7 mouse cellular contexts compared by ENCODE assay signal in genomic region chr9:106447951-106448350, GRCm38 (mm10). TPM values are rescaled to one million over a fixed set of nuclear protein-coding genes. Genes with fewer than 3 reads are reported as not detected.
DNase-seq lines count a peak whose midpoint lies in the region; ATAC-seq and TF ChIP-seq lines count a peak whose summit lies in the region.

No protein-coding gene starts in this region.

- no peak for DNase-seq in lung, embryonic 14.5 days
- no peak for DNase-seq in lung, adult 18-20 months
- DNase-seq in limb, embryonic 10.5 days (ENCODE audit: low spot score): no peak
- DNase-seq in thymus, postnatal 25 days: no peak
- no peak for DNase-seq in embryo, embryonic 10.5 days (ENCODE audit: low spot score)

- no peak overlapping the region; the same call in 1 of the 2 replicates for H3K9ac ChIP-seq in lung, embryonic 14.5 days
- peak overlapping the region; percentile 64; the same call in 1 of the 2 replicates for H3K9ac ChIP-seq in forebrain, embryonic 12.5 days

- H3K4me3 ChIP-seq in lung, embryonic 14.5 days (ENCODE audit: low read depth, low read length): peak overlapping the region; percentile 54
- peak overlapping the region; percentile 49 for H3K4me3 ChIP-seq in forebrain, embryonic 12.5 days (replicated peaks)
- peak overlapping the region; percentile 54 for H3K4me3 ChIP-seq in limb, embryonic 10.5 days
- peak overlapping the region; percentile 74 for H3K4me3 ChIP-seq in small intestine, adult 2 months (ENCODE audit: low read depth, low read length)

- no peaks in the 10 kb centered on the region for H3K9me3 ChIP-seq in lung, embryonic 14.5 days (ENCODE audit: low read depth, low read length)
- no peaks in the 10 kb centered on the region for H3K9me3 ChIP-seq in forebrain, embryonic 12.5 days
- no peaks in the 10 kb centered on the region for H3K9me3 ChIP-seq in limb, embryonic 10.5 days (replicated peaks)

- H3K4me2 ChIP-seq in lung, embryonic 14.5 days: peak overlapping the region; percentile 89
- peak overlapping the region; percentile 74 for H3K4me2 ChIP-seq in forebrain, embryonic 12.5 days

- 0 out of 2 replicates have a peak, but pooled peaks cover 3% of the 10 kb centered on the region for H3K36me3 ChIP-seq in lung, embryonic 14.5 days (ENCODE audit: insufficient read depth)
- H3K36me3 ChIP-seq in forebrain, embryonic 12.5 days (replicated peaks): no peaks in the 10 kb centered on the region
- 0 out of 2 replicates have a peak, but pooled peaks cover 3% of the 10 kb centered on the region for H3K36me3 ChIP-seq in limb, embryonic 10.5 days
- no peaks in the 10 kb centered on the region for H3K36me3 ChIP-seq in small intestine, adult 2 months (ENCODE audit: control insufficient read depth, insufficient read depth, low read length)

- no peak for TF ChIP-seq CTCF in lung, embryonic 14.5 days (IDR thresholded peaks at IDR 0.05; ENCODE audit: low read depth)
- no peak for TF ChIP-seq CTCF in small intestine, adult 2 months (IDR thresholded peaks at IDR 0.05; ENCODE audit: extremely low read depth, insufficient read length, insufficient replicate concordance, low read depth, low read length)

- no peaks in the 10 kb centered on the region for H3K27me3 ChIP-seq in lung, embryonic 14.5 days (ENCODE audit: insufficient read depth, low read length)
- H3K27me3 ChIP-seq in forebrain, embryonic 12.5 days: no peaks in the 10 kb centered on the region
- no peaks in the 10 kb centered on the region for H3K27me3 ChIP-seq in limb, embryonic 10.5 days (ENCODE audit: low read depth, poor library complexity, severe bottlenecking)
- H3K27me3 ChIP-seq in small intestine, adult 2 months (ENCODE audit: control insufficient read depth, insufficient read depth, low read length): no peaks in the 10 kb centered on the region

- WGBS in lung, embryonic 14.5 days: 37% methylated on average over 9 of the region's 9 CpGs
- WGBS in forebrain, embryonic 12.5 days: 42% methylated on average over 9 of the region's 9 CpGs
- 34% methylated on average over 9 of the region's 9 CpGs for WGBS in limb, embryonic 10.5 days
- 16% methylated on average over 9 of the region's 9 CpGs for WGBS in small intestine, adult 2 months

- H3K27ac ChIP-seq in lung, embryonic 14.5 days (ENCODE audit: low read depth): peak overlapping the region; percentile 70; the same call in 1 of the 2 replicates
- peak overlapping the region; percentile 63 for H3K27ac ChIP-seq in forebrain, embryonic 12.5 days
- peak overlapping the region; percentile 81 for H3K27ac ChIP-seq in limb, embryonic 10.5 days
- peak overlapping the region; percentile 51 for H3K27ac ChIP-seq in small intestine, adult 2 months (ENCODE audit: insufficient read depth, low read depth, low read length)

- H3K4me1 ChIP-seq in lung, embryonic 14.5 days (ENCODE audit: insufficient read depth): peaks cover 34% of the 10 kb centered on the region
- H3K4me1 ChIP-seq in forebrain, embryonic 12.5 days: peaks cover 62% of the 10 kb centered on the region
- peaks cover 75% of the 10 kb centered on the region for H3K4me1 ChIP-seq in limb, embryonic 10.5 days
- H3K4me1 ChIP-seq in small intestine, adult 2 months (ENCODE audit: control insufficient read depth, insufficient read depth, insufficient read length, low read length): peaks cover 28% of the 10 kb centered on the region

- no peak for TF ChIP-seq POLR2A in small intestine, adult 2 months (IDR thresholded peaks at IDR 0.05; ENCODE audit: low read depth, low read length)

- ATAC-seq in lung, embryonic 14.5 days (ENCODE audit: insufficient read depth): peak; percentile 16
- ATAC-seq in forebrain, embryonic 12.5 days (ENCODE audit: low FRiP score): 0 out of 2 replicates have a peak, but pooled peaks have one; percentile 0

RNA-seq across cellular contexts. Expression of gene Abhd14a, which starts 0.5 kb away (rescaled TPM):
- 46.0 and 48.4 TPM in 2 replicates for polyA plus RNA-seq in lung, embryonic 14.5 days (2014; fragmentation: Nextera tagmentation; extraction: Ambion mirVana)
- 37.7 and 39.0 TPM in 2 replicates for polyA plus RNA-seq in forebrain, embryonic 12.5 days (2016; fragmentation: Nextera tagmentation; extraction: Ambion mirVana)
- 45.0 and 46.9 TPM in 2 replicates for polyA plus RNA-seq in limb, embryonic 10.5 days (2016; fragmentation: Nextera tagmentation; extraction: Ambion mirVana)
- 17.2 and 28.9 TPM in 2 replicates for polyA plus RNA-seq in small intestine, adult 2 months (2012; rRNA removed)

RNA-seq across cellular contexts. Expression of gene Abhd14b, which starts 0.7 kb away (rescaled TPM):
- 10.0 and 11.0 TPM in 2 replicates for polyA plus RNA-seq in lung, embryonic 14.5 days (2014; fragmentation: Nextera tagmentation; extraction: Ambion mirVana)
- 4.4 TPM in 2 replicates for polyA plus RNA-seq in forebrain, embryonic 12.5 days (2016; fragmentation: Nextera tagmentation; extraction: Ambion mirVana)
- 5.9 and 7.6 TPM in 2 replicates for polyA plus RNA-seq in limb, embryonic 10.5 days (2016; fragmentation: Nextera tagmentation; extraction: Ambion mirVana)
- polyA plus RNA-seq in small intestine, adult 2 months (2012; rRNA removed): 40.3 and 53.1 TPM in 2 replicates

RNA-seq across cellular contexts. Expression of gene Pcbp4, which starts 5.1 kb away (rescaled TPM):
- polyA plus RNA-seq in lung, embryonic 14.5 days (2014; fragmentation: Nextera tagmentation; extraction: Ambion mirVana): 95.9 and 109 TPM in 2 replicates
- 299 and 311 TPM in 2 replicates for polyA plus RNA-seq in forebrain, embryonic 12.5 days (2016; fragmentation: Nextera tagmentation; extraction: Ambion mirVana)
- 275 and 316 TPM in 2 replicates for polyA plus RNA-seq in limb, embryonic 10.5 days (2016; fragmentation: Nextera tagmentation; extraction: Ambion mirVana)
- polyA plus RNA-seq in small intestine, adult 2 months (2012; rRNA removed): 20.4 and 21.1 TPM in 2 replicates

RNA-seq across cellular contexts. Expression of gene Acy1, which starts 9.8 kb away (rescaled TPM):
- 33.2 and 34.9 TPM in 2 replicates for polyA plus RNA-seq in lung, embryonic 14.5 days (2014; fragmentation: Nextera tagmentation; extraction: Ambion mirVana)
- polyA plus RNA-seq in forebrain, embryonic 12.5 days (2016; fragmentation: Nextera tagmentation; extraction: Ambion mirVana): 38.0 and 42.6 TPM in 2 replicates
- 49.4 and 52.8 TPM in 2 replicates for polyA plus RNA-seq in limb, embryonic 10.5 days (2016; fragmentation: Nextera tagmentation; extraction: Ambion mirVana)
- polyA plus RNA-seq in small intestine, adult 2 months (2012; rRNA removed): 45.3 and 120 TPM in 2 replicates

RNA-seq across cellular contexts. Expression of gene Gpr62, which starts 17.8 kb away (rescaled TPM):
- 0.26 and 0.34 TPM in 2 replicates for polyA plus RNA-seq in lung, embryonic 14.5 days (2014; fragmentation: Nextera tagmentation; extraction: Ambion mirVana)
- polyA plus RNA-seq in forebrain, embryonic 12.5 days (2016; fragmentation: Nextera tagmentation; extraction: Ambion mirVana): 0.26 and 0.55 TPM in 2 replicates
- 0.16 and 0.59 TPM in 2 replicates for polyA plus RNA-seq in limb, embryonic 10.5 days (2016; fragmentation: Nextera tagmentation; extraction: Ambion mirVana)
- polyA plus RNA-seq in small intestine, adult 2 months (2012; rRNA removed): 0.09 and 0.39 TPM in 2 replicates
